Mouse (Mus musculus): ENCODE data around the gene Rab37.

- TF ChIP-seq CTCF (IDR thresholded peaks at IDR 0.05) (no peak), POLR2A (IDR thresholded peaks at IDR 0.05; ENCODE audit: insufficient read depth, low read depth, low read length) (no peak)
Observed at GRCm38 (mm10) chr11:115091362-115091901, at the start of gene Rab37.

Data from heart, adult 2 months (tissue).